Mouse (Mus musculus): ENCODE data around the gene Hdac10. TPM values are rescaled to one million over a fixed set of nuclear protein-coding genes. Genes with fewer than 3 reads are reported as not detected.
A peak's percentile ranks its signal among the peaks of the same experiment; 100 is the strongest.

Gene Hdac10
- total RNA-seq, 2 experiments from 2014 or later = 15.2 to 15.8 TPM

DNA sequence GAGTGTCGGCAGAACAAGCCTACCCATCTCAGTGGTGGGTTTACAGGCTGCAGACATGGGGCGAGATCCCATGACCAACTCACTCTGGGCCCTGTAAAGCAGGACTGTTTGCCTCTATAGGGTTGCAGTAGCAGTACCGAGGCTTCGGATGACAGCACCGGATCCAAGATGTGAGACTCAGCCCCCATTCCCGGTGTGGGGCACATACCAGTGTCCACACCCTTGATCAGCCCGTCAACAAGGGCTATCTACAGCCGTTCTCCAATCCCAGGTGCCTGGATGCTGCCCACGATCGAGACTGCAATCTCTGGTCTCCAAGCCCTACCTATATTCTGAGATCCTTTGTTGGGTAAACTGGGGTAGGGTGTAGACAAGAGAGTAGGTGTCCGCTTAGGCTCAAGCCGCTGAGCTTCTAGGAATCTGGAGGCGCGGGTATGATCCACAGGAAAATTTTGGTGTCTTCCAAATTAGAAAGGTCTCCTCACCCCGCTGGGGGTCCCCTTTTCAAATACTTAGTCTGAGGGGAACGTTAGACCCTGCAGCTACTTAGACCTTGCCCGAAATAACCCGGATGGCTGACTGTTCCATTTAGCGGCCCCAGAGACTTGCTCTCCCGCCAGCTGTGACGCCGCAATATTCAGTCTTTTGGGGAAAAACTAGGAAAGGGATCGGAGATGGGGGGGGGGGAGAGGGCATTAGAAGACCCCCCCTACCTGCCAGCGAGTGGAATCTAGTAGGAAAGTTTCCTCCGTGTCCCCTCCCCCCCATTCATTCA, 20.2 kb upstream of the Hdac10 start:
- peak in 1 of 2 experiments; percentile 15 for DNase-seq (ENCODE audit: low spot score in 2 of 2)

DNA sequence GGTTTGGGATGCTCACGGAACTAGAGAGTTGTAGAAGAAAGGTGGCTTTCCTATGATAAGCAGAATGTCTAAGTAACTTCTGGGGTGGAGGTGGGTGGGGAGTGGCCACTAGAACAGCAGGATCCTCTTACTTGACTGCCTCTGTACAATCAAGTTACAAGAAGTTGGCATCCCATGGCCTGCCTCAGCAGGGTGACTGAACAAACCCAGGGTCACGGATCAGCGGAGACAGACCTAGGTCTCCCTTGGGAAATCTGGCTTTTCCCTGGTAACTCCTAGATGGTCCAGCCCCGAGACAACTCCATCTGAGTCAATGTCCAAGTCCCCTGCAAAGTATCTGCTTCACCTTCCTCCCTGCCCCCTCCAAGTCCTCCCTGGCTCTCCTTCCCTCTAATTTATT, 19.4 kb upstream of the Hdac10 start:
- no peak for DNase-seq (ENCODE audit: low spot score in 2 of 2)

DNA sequence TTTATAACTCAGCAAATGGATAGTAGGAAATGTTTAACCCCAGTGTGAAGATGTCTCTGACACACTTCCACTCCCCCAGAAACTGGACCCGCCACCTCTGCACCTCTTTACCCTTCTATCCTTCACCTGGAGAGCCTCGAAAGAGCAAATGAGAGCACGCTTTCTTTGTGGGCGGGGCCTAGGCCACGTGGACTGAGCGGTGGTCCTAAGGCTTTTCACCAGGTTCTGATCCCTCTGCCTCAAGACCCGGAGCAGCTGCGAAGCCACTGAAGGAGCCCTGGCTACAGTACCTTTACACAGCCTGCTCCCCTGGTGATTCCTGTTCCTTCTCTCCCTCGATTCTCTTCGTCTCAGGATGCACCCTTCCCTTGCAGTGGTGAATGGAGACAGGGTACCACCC, 19.0 kb upstream of the Hdac10 start:
- DNase-seq (ENCODE audit: low spot score in 2 of 2) = no peak

DNA sequence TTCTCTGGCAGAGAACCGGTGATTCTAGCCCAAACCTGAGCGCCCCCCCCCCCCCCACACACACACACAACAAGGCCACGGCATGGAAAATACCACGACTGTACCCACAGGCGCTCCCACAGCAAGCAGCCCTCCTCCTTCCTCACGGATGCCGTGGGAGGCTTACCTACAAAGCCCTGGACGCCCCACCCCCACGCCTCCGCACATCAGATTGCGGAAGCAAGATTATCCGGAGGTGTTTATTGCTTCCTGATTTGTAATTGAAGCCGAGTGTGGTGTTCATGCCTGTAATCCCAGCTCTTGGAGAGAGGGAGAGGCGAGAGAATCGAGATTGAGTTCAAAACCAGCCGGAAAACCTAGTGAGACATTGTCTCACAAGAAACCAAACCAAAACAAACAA, 18.5 kb upstream of the Hdac10 start:
- peak; percentile 54 to 65 for DNase-seq (ENCODE audit: low spot score in 2 of 2)

DNA sequence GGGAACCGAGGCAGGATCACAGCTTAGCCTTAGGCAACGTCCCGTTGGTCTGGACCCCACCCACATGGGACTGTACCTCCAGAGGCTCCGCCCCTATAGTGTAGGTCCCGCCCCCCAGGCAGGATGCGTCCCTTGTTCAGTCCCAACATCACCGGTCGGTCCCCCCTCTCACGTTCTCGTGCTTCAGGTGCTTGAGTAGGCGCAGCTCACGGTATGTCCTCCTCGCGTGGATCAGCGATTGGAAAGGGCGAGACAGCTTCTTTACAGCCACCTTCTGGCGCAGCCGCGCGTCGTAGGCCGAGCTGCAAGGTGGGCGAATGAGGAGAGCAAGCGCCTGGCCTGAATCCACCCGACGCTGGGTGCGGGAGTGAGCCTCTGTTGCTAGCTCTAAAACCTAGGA, 18.0 kb upstream of the Hdac10 start:
- DNase-seq (ENCODE audit: low spot score in 2 of 2) = peak; percentile 75 to 85

DNA sequence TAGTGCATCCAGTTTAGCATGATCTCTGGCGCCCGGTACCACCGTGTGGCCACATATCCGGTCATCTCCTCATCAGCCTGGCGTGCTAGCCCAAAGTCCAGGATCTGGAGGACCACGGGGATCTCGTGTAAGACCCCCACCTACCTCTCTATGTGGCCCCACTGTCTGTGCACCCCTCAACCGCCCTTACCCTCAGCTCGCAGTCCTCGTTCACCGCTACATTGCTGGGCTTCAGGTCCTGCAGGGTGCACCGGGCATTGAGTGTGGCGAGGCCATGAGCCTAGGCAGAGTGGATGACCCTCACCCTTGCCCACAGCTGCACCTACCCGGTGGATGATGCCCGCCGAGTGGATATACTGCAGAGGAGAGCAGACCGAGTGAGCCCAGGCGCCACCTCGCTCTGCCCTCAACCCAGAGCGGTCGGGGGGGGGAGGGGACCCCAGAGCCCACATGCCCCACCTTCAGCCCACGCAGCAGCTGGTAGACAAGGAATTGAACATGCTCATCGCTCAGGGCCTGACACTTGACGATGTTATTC, 17.4 kb upstream of the Hdac10 start:
- DNase-seq (ENCODE audit: low spot score in 2 of 2) = no peak

DNA sequence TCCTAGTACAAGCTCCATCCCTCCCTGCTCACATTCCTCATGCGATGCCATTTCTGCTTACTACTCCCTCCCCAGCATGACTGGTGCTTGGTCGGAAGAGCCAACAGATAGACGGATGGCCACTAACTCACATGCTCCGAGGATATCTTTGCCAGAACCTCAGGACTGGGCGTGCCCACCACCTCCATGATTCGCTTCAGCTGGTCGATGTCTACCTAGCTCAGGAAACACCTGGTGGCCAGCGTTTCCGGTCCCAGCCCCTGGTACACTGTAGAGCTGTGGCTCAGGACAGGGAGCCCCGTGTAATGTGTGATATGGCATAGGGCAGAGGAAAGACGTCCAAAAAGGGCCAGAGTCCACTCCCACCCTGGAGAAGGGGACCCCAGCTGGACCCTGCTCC, 16.5 kb upstream of the Hdac10 start:
- DNase-seq (ENCODE audit: low spot score in 2 of 2) = no peak

DNA sequence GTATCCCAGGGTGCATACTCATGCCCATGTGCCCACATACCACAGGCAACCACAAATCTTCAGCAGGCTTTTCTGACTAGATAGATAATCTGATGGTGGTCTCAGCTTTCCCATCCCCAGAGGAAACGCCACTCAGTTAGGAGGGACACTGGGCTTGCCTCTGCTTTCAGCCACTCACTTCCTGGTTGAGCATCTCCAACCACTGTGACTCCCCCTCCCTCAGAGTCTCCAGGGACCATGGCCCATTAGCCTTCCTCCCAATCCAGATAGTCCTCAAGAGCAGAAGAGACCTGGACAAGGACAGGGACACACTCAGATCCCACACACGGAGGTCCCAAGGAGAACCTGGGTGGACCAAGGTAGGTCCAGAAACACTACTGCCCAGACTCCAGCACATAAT, 14.6 kb upstream of the Hdac10 start:
- no peak for DNase-seq (ENCODE audit: low spot score in 2 of 2)

DNA sequence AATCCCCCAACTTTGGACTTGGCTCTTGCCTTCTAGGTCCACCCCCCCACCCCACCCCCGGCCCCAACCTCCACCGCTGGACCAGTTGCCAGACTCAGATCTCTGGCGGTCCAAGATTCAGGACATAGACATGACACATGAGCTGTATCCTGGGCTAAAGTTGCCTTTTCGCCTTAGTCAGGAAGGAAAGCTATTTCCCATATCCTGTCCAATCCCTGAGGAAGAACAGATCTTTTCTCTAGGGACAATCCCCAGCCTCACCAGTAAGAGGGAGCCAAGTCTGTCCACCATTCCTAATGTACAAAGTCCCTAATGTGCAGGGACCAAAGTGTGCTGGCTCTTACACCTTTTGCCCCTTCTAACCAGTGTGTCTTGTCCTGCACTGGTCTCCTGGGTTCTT, 13.4 kb upstream of the Hdac10 start:
- DNase-seq (ENCODE audit: low spot score in 2 of 2) = no peak

DNA sequence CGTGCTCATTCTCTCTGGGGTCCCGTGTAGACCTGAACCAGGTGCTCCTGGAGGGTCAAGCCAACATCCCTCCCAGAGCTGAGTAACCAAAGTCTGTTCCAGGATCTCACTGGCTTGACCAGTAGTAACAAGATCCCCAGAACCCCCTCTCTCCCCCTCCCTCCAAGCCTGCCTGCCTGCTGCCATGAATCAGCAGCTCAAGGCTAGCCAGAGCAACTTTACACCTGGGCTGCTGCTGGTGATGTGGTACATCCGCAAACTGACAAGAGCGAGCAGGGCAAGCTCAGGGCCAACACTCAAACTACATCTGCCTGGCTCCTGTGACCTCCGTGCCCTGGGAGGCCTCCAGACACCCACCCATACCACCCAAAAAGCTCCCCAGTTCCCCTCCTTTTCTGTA, 12.9 kb upstream of the Hdac10 start:
- no peak for DNase-seq (ENCODE audit: low spot score in 2 of 2)

DNA sequence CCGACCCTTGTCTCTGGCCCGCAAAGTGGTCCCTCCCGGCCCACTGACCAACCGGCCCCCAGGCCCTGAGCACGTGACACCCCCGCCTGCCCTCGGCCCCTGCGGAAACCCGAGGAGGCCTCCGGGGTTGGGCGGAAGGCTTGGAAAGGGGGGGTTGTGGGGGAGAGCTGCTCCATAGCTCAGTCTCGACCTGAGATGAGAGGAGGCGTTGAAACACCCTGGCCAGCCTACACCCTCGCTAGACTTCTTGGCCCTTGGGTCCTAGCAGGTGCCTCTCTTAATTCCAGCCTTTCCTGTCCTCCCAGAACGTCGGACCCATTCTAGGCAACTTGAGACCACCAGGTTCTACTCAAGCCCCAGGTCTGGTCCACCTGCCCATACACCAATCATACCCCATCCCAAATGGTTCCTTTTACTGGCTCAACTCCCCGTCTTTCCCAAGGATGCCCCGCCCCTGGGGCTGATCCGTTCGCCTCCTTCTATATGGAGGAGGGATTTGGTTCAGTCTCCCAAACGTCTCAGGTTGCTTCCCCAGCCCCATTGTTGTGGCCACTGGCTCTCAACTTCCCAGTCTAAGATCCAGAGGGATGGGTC, 12.3 kb upstream of the Hdac10 start, which contains the start of gene Mapk12:
Gene Mapk12 (minus strand): TSS at position 45 of the 594 bp plus-strand sequence.
- DNase-seq (ENCODE audit: low spot score in 2 of 2) = peak; percentile 31 to 36

DNA sequence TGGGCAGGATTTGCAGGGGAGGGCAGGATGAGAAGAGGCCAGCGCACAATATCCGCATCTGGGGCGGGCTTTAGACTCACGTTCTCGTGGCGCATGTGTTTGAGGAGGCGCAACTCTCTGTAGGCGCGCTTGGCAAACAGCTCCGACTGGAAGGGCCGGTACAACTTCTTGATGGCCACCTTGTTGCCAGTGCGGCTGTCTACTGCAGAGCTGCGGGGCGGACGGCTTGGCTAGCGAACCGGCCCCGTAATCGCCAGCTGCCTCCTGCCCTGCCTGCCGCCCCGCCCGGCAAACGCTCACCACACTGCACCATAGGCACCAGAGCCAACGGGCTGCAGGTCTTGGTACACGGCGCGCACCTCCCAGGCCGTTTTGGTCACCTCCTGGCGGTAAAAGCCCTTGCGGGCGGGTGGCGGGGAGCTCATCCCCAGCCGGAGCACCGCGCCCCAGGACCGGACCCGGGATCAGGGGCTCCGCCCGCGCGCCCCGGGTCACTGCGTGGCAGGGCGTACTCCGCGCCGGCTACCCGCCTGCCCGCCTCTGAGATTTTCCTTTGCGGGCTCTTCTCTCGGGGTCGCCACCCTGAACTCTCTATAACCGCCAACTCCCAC, 11.7 kb upstream of the Hdac10 start:
- peak; percentile 75 to 85 for DNase-seq (ENCODE audit: low spot score in 2 of 2)

DNA sequence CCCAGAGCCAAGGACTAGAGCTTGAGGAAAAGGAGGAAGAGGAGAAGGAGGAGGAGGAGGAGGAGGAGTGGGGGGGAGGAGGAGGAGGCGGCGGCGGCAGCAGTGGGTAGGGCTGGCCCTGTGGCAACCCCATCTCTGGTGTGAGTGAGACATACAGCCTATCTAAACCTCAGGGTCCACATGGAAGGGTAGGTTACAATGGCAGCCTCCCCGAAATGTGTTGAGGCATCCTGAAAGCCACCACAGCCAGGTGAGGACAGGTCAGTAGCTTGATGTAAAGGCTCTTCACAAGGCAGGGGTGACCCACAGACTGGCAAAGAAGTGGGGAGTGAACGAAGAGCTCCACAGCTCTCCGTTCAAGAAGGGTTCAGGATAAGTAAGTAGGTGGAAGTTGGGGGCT, 10.0 kb upstream of the Hdac10 start:
- no peak for DNase-seq (ENCODE audit: low spot score in 2 of 2)

DNA sequence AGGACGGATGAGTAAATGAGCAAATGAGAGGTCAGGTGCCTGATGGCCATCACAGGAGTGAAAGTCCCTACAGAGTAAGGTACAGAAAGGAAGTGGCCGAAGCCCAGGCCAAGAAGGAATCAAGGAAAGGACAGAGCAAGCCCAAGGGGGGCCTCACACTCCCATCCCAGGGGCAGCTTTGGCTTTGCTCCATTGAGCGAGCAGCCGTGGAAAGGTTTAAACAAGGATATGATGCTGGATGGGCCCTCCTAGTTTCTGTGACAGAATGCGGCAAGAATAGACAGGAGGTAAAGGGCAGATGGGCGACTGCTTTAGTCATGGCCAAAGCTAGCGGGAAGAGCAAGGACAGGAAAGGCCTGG, 9.5 kb upstream of the Hdac10 start:
- DNase-seq (ENCODE audit: low spot score in 2 of 2) = no peak

DNA sequence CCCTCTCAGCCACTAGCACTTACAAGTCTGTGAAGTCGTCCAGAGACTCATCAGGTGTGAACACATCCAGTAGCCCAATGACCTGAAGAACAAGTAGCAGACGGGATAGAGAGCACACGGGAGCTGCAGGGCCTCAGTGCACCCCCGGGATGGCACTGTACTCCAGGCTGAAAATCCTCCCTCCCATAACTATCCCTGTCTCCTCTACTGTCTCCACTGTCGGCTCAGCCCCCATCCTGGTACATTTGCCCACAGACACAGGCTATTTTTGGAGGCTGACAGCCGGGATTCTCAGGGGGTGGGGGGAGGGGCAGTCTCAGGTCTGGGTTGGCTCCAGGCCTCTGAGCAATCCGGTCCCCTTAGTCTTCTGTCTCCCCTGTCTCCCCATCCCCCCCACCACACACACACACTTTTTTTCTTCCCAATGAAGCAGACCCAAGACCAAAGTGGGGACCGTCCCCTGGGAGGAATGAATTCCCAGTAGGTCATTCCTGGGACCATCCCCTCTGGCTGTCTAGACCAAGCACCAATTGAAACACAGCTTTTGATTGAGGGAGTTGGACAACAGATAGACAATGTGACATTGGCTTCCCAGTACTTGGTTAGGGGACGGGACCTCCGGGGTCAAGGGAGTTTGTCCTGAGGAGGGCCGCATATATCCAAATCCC, 9.0 kb upstream of the Hdac10 start:
- no peak for DNase-seq (ENCODE audit: low spot score in 2 of 2)

DNA sequence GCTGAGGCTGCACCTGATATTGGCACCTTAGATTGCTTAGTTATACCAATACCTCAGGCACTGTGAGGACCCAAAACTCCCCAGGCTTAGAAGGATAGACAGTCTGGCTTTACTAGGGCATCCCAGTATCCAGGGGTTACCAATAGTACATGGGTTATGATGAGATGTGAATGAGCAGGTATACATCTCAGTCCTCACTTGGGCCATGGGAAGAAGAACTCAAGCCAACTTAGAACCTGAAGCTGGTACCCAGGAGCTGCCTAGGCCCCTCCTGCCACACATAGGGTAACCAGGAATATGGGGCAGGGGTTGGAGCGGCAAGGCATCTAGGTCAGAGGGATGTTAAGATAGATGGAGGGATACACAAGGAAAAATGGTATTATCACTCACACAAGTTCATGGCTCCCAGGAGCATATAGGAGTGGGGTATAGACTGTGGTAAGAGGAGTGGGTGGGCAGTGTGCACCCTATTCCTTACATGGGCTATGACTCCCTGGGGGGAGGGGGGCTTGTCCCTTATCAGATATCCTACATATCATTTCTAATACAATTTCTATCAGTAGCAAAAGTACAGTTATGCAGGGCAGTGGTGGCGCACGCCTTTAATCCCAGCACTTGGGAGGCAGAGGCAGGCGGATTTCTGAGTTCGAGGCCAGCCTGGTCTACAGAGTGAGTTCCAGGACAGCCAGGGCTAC, 8.1 kb upstream of the Hdac10 start:
- no peak for DNase-seq (ENCODE audit: low spot score in 2 of 2)

DNA sequence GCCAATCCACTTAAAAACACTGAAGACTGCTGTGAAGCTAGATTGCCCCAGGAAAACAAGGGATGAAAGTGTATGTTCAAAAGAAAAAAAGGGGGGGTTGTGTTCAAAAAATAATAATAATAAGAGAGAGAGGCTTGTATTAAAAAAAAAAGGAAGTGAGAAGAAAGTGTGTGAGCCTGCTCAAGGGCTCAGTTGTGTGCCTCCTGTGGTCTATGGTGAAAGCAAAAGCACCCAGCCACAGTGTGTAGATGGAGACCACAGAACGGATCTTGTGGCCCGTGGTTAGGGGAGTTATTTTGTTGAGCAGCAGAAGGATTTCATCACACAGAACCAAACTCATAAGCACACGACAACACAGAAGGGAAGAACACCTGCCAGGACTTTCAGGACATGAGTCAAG, 2.8 kb upstream of the Hdac10 start:
- no peak for DNase-seq (ENCODE audit: low spot score in 2 of 2)

DNA sequence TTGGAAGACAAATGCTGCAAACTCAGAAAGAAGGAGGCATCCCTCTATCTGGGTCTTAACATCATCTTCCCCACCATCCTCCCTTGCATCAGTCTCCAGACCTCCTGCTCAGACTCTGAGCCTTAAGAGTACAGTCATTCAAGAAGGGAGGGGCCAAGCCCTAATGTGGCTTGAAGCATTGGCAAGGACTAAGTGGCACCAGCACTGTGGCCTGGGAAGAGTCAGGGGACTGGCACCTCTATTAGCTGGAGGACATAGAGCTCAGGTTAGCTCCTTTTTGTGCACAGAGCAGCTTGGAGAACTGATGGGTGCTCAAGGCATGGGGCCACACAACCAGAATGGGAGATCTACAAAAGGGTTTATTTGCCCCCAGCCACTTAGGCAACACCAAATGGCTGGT, 1.7 kb upstream of the Hdac10 start:
- DNase-seq (ENCODE audit: low spot score in 2 of 2) = no peak

DNA sequence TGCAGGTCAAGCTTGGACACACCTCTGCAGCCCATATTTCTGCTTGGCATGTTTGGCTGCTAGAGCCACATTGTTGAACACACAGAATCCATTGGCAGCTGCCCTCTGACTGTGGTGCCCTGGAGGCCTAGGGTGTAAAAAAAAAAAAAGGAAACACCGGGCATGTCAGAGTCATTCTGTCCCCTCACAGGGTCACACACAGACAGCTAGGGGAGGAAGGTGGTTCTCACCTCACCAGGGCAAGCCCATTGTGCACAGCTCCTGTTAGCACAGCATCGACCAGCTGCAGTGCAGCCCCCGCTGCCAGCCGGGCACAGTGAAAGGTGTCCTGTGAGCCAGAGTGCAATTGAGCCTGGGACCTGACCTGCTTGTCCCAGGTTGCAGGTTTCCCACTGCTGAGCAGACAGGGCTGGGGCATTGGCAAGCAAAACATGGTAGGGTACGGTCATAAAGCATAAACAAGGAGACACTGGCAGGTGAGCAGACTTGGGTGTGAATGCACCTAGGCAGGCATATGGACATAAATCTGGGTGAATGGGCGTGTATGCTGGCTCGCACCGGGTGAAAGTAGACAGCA, 1.0 kb downstream of the Hdac10 start:
- no peak for DNase-seq (ENCODE audit: low spot score in 2 of 2)

DNA sequence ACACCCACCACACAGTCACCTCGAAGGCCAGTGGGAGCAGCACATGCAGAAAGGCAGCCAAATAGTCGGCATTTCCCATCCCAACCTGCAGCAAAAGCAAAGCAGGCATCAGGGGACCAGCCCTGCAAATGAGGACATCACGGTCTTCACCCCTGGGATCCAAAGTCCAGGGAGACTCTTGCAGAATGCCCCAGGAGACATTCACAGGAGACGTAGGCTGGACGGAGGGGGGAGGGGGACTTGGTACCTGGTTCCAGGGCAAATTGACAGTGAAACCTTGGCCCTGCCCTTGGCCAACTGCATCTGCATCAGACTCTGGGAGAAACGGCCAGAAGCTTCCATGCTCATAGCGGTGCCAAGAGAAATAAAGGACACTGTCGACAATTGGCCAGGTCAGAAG, 1.9 kb downstream of the Hdac10 start:
- no peak for DNase-seq (ENCODE audit: low spot score in 2 of 2)

DNA sequence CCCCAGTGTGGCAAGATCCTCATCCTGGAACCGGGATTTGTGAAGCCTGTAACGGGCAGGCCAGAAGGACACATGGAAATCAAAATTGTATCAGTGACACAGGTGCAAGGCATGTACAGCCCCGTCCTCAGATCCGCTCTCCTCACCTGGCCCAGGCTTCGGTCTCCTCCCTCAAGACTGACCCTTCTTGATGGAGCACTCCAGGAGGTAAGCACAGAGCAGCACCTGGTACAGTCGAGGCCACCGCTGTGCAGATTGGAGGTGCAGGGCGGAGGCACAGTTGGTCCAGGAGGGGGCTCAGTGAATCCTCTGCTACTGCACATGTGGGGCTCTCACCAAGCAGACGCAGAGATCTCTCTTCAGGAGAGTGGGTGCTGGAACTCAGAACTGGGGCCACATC, 3.1 kb downstream of the Hdac10 start:
- no peak for DNase-seq (ENCODE audit: low spot score in 2 of 2)

All from left cerebral cortex, adult 18-20 months (tissue).